In the genomic region with DNA sequence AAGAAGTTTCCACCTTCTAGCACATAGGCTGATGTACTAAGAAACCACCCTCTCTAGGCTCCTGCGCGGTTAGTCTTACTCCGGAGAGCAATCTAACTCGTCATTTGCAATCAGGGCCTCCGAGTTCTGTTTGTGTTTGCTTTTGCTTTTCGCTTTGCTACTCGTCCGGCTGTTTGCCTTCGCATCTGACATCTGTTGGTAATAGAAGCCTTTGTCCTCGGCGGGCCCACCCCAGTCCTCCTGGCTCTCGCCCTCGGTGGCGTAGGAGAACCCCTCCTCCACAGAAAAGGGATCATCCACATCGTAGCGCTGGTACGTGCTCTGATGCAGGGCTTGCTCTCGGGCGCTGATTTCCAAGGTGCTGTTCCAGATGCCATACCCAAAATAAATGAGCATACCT, we compare ENCODE assay signal across 9 mouse cellular contexts. TPM values are rescaled to one million over a fixed set of nuclear protein-coding genes. Genes with fewer than 3 reads are reported as not detected.
A peak's percentile ranks its signal among the peaks of the same experiment; 100 is the strongest.
DNase-seq lines count a peak whose midpoint lies in the region; ATAC-seq lines count a peak whose summit lies in the region.
"Had no signal": no experiment of that assay in that cellular context is flagged by ENCODE, and none has a peak within 500 bp of the region (broad histone marks: within the 10 kb centered on the region; RNA-seq: fewer than 3 reads in every experiment).

No protein-coding gene starts in this region.

- H3K9me3 ChIP-seq in embryonic facial prominence, embryonic 14.5 days (ENCODE audit: control insufficient read depth, low read length) = no peaks in the 10 kb centered on the region
- H3K9me3 ChIP-seq in hindbrain, embryonic 15.5 days = no peaks in the 10 kb centered on the region
- no peaks in the 10 kb centered on the region for H3K9me3 ChIP-seq in neural tube, embryonic 11.5 days (ENCODE audit: control insufficient read depth, low read length)

- peak overlapping the region; percentile 23 for H3K4me3 ChIP-seq in embryonic facial prominence, embryonic 14.5 days (ENCODE audit: low read depth, low read length)
- H3K4me3 ChIP-seq in hindbrain, embryonic 15.5 days = no peak overlapping the region
- H3K4me3 ChIP-seq in neural tube, embryonic 11.5 days (ENCODE audit: low read depth, low read length) = no peak overlapping the region

- peak overlapping the region; percentile 52 for H3K9ac ChIP-seq in embryonic facial prominence, embryonic 14.5 days (ENCODE audit: low read depth, low read length)
- H3K9ac ChIP-seq in hindbrain, embryonic 15.5 days = no peak overlapping the region
- H3K9ac ChIP-seq in neural tube, embryonic 11.5 days (ENCODE audit: low read length) = peak overlapping the region; percentile 23; the same call in 1 of the 2 replicates

- ATAC-seq in embryonic facial prominence, embryonic 14.5 days (ENCODE audit: low read depth) = 0 out of 2 replicates have a peak, but pooled peaks have one; percentile 24
- ATAC-seq in hindbrain, embryonic 15.5 days (ENCODE audit: low FRiP score, low read depth) = 0 out of 2 replicates have a peak, but pooled peaks have one; percentile 17
- ATAC-seq in neural tube, embryonic 11.5 days (ENCODE audit: insufficient read depth, low FRiP score, low TSS enrichment) = peak; percentile 48

- H3K4me1 ChIP-seq in embryonic facial prominence, embryonic 14.5 days (ENCODE audit: control insufficient read depth, insufficient read depth, low read length) = peaks cover 26% of the 10 kb centered on the region
- H3K4me1 ChIP-seq in hindbrain, embryonic 15.5 days (replicated peaks) = no peaks in the 10 kb centered on the region
- peaks cover 5% of the 10 kb centered on the region; the same call in 1 of the 2 replicates for H3K4me1 ChIP-seq in neural tube, embryonic 11.5 days (ENCODE audit: control insufficient read depth, insufficient read depth, low read length)

- no peaks in the 10 kb centered on the region for H3K27me3 ChIP-seq in embryonic facial prominence, embryonic 14.5 days (replicated peaks; ENCODE audit: control insufficient read depth, insufficient read depth, low read length)
- H3K27me3 ChIP-seq in hindbrain, embryonic 15.5 days = no peaks in the 10 kb centered on the region
- H3K27me3 ChIP-seq in neural tube, embryonic 11.5 days (ENCODE audit: control insufficient read depth, insufficient read depth, low read length) = no peaks in the 10 kb centered on the region

- no peaks in the 10 kb centered on the region for H3K36me3 ChIP-seq in embryonic facial prominence, embryonic 14.5 days (ENCODE audit: control insufficient read depth, insufficient read depth, low read length)
- peaks cover 5% of the 10 kb centered on the region; the same call in 1 of the 2 replicates for H3K36me3 ChIP-seq in hindbrain, embryonic 15.5 days
- H3K36me3 ChIP-seq in neural tube, embryonic 11.5 days (ENCODE audit: control insufficient read depth, insufficient read depth, low read length) = no peaks in the 10 kb centered on the region

- peak overlapping the region; percentile 50; the same call in 1 of the 2 replicates for H3K27ac ChIP-seq in embryonic facial prominence, embryonic 14.5 days (replicated peaks; ENCODE audit: low read depth, low read length)
- no peak overlapping the region for H3K27ac ChIP-seq in hindbrain, embryonic 15.5 days (replicated peaks)
- no peak overlapping the region for H3K27ac ChIP-seq in neural tube, embryonic 11.5 days (ENCODE audit: low read depth, low read length)

- DNase-seq in layer of hippocampus, adult 8-10 months (ENCODE audit: low spot score in 2 of 2) = peak; percentile 50 to 58
- no peak for DNase-seq in layer of hippocampus, postnatal 14 days (ENCODE audit: low spot score in 2 of 2)
- peak; percentile 59 for DNase-seq in embryonic facial prominence, embryonic 14.5 days (ENCODE audit: low spot score)
- DNase-seq in neural tube, embryonic 11.5 days (ENCODE audit: low spot score) = peak; percentile 32
- no peak for DNase-seq in yolk sac, embryonic 10.5 days (ENCODE audit: low spot score)
- no peak for DNase-seq in left cerebral cortex, adult 8-10 months (ENCODE audit: low spot score in 2 of 2)
- no peak for DNase-seq in spleen, adult 12 weeks (ENCODE audit: low spot score)

- WGBS in embryonic facial prominence, embryonic 14.5 days = 4% methylated on average over 19 of the region's 19 CpGs
- WGBS in hindbrain, embryonic 15.5 days = 11% methylated on average over 19 of the region's 19 CpGs
- WGBS in neural tube, embryonic 11.5 days = 7% methylated on average over 19 of the region's 19 CpGs

- H3K4me2 ChIP-seq in embryonic facial prominence, embryonic 14.5 days (ENCODE audit: low read depth, low read length) = peak overlapping the region; percentile 51
- peak overlapping the region; percentile 27 for H3K4me2 ChIP-seq in hindbrain, embryonic 15.5 days
- peak overlapping the region; percentile 29 for H3K4me2 ChIP-seq in neural tube, embryonic 11.5 days (ENCODE audit: low read depth)

RNA-seq across cellular contexts. Expression of a gene that starts 59.3 kb away (rescaled TPM):
- 100 to 1,000 TPM in 3 of 4 experiments, 10 to 100 TPM in 1; 98.5 to 162 (median 138) TPM for total RNA-seq in layer of hippocampus, adult 8-10 months (2022)
- total RNA-seq in layer of hippocampus, postnatal 14 days (2021) = 100 to 1,000 TPM; 189 to 199 TPM
- 59.9 and 65.7 TPM in 2 replicates for polyA plus RNA-seq in embryonic facial prominence, embryonic 14.5 days (2014; fragmentation: Nextera tagmentation; extraction: Ambion mirVana)
- 55.6 and 76.0 TPM in 2 replicates for polyA plus RNA-seq in hindbrain, embryonic 15.5 days (2015; fragmentation: Nextera tagmentation; extraction: Ambion mirVana)
- 19.0 and 20.9 TPM in 2 replicates for polyA plus RNA-seq in neural tube, embryonic 11.5 days (2014; fragmentation: Nextera tagmentation; extraction: Ambion mirVana)
- 100 to 1,000 TPM; 126 to 132 (median 131) TPM for total RNA-seq in left cerebral cortex, adult 8-10 months (2022)
- polyA plus RNA-seq: liver, adult 2 months had no signal

Comparison
In these comparisons a context has a peak if more than half of its experiments do, and no peak if none do; other contexts are left out.
1. DNase-seq: peak in layer of hippocampus, adult 8-10 months (2 of 2), embryonic facial prominence, embryonic 14.5 days (single experiment) and neural tube, embryonic 11.5 days (single experiment); none in layer of hippocampus, postnatal 14 days (0 of 2), yolk sac, embryonic 10.5 days (single experiment), left cerebral cortex, adult 8-10 months (0 of 2) and spleen, adult 12 weeks (single experiment).
2. Peak in every context shown above with its lines, with median percentiles within 50 percentile points of each other: ATAC-seq and H3K4me2 ChIP-seq.